Mouse (Mus musculus): ENCODE data around the gene Ncdn.

DNA sequence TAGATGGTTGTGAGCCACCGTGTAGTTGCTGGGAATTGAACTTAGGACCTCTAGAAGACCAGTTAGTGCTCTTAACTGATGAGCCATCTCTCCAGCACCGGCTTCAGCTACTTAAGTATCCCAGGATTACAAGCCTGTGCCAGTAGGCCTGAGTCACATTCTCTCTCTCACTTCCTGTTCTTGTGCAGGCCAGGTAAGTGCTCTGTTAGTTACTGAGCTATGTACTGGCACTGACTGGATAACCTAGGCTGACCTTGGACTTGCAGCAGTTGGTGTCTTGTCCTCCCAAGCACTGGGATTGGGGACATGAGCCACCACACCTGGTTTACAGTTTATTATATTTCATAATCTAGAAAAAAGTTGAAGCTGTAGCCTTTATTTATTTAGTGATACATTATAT is 10.2 kb upstream of the Ncdn start:
- TF ChIP-seq CTCF (IDR thresholded peaks at IDR 0.05; ENCODE audit: low read depth) = no peak
- no peak for TF ChIP-seq EP300 (optimal IDR thresholded peaks at IDR 0.05)

Measured in stomach, postnatal 0 days (tissue).